Mouse (Mus musculus): ENCODE measurements at regions not wholly inside any gene's neighbourhood (a gene's known extent, or its start where the extent isn't known, plus 50 kb on each side); places are given as distances from the start of the nearest gene placed in this dataset.

- 32% methylated on average over 1 of the region's 1 CpGs for WGBS
- no peaks in the 10 kb centered on the region for H3K36me3 ChIP-seq (ENCODE audit: control insufficient read depth, insufficient read depth, low read length)
- no peak overlapping the region for H3K27ac ChIP-seq (ENCODE audit: insufficient read depth, low read depth, low read length)
- no peaks in the 10 kb centered on the region for H3K27me3 ChIP-seq (ENCODE audit: control insufficient read depth, insufficient read depth, low read length)
- TF ChIP-seq CTCF (IDR thresholded peaks at IDR 0.05; ENCODE audit: extremely low read depth, insufficient read length, insufficient replicate concordance, low read depth, low read length) = no peak
- no peak for TF ChIP-seq POLR2A (IDR thresholded peaks at IDR 0.05; ENCODE audit: low read depth, low read length)
- no peaks in the 10 kb centered on the region for H3K4me1 ChIP-seq (ENCODE audit: control insufficient read depth, insufficient read depth, insufficient read length, low read length)
- no peak overlapping the region for H3K4me3 ChIP-seq (ENCODE audit: low read depth, low read length)
Observed at GRCm38 (mm10) chr16:5792216-5792615, 92.9 kb upstream of the Rbfox1 start.

GRCm38 (mm10) chr16:5790161-5790560, 95.0 kb upstream of the Rbfox1 start:
- TF ChIP-seq CTCF (IDR thresholded peaks at IDR 0.05; ENCODE audit: extremely low read depth, insufficient read length, insufficient replicate concordance, low read depth, low read length) = no peak
- TF ChIP-seq POLR2A (IDR thresholded peaks at IDR 0.05; ENCODE audit: low read depth, low read length) = no peak
- H3K36me3 ChIP-seq (ENCODE audit: control insufficient read depth, insufficient read depth, low read length) = no peaks in the 10 kb centered on the region
- 86% methylated on average over 3 of the region's 3 CpGs for WGBS
- no peaks in the 10 kb centered on the region for H3K4me1 ChIP-seq (ENCODE audit: control insufficient read depth, insufficient read depth, insufficient read length, low read length)
- no peaks in the 10 kb centered on the region for H3K27me3 ChIP-seq (ENCODE audit: control insufficient read depth, insufficient read depth, low read length)
- H3K4me3 ChIP-seq (ENCODE audit: low read depth, low read length) = no peak overlapping the region
- no peak overlapping the region for H3K27ac ChIP-seq (ENCODE audit: insufficient read depth, low read depth, low read length)

- Histone ChIP-seq H3K27me3 (ENCODE audit: control insufficient read depth, insufficient read depth, low read length) (no peaks in the 10 kb centered on the region), H3K36me3 (ENCODE audit: control insufficient read depth, insufficient read depth, low read length) (no peaks in the 10 kb centered on the region), H3K4me1 (ENCODE audit: control insufficient read depth, insufficient read depth, insufficient read length, low read length) (no peaks in the 10 kb centered on the region), H3K27ac (ENCODE audit: insufficient read depth, low read depth, low read length) (no peak overlapping the region), H3K4me3 (ENCODE audit: low read depth, low read length) (no peak overlapping the region)
- TF ChIP-seq CTCF (IDR thresholded peaks at IDR 0.05; ENCODE audit: extremely low read depth, insufficient read length, insufficient replicate concordance, low read depth, low read length) (no peak), POLR2A (IDR thresholded peaks at IDR 0.05; ENCODE audit: low read depth, low read length) (no peak)
Observed at GRCm38 (mm10) chr16:5787206-5787605, 97.9 kb upstream of the Rbfox1 start.

- H3K36me3 ChIP-seq (ENCODE audit: control insufficient read depth, insufficient read depth, low read length) = no peaks in the 10 kb centered on the region
- 79% methylated on average over 19 of the region's 19 CpGs for WGBS
- no peaks in the 10 kb centered on the region for H3K27me3 ChIP-seq (ENCODE audit: control insufficient read depth, insufficient read depth, low read length)
- TF ChIP-seq POLR2A (IDR thresholded peaks at IDR 0.05; ENCODE audit: low read depth, low read length) = no peak
- TF ChIP-seq CTCF (IDR thresholded peaks at IDR 0.05; ENCODE audit: extremely low read depth, insufficient read length, insufficient replicate concordance, low read depth, low read length) = no peak
- no peaks in the 10 kb centered on the region for H3K4me1 ChIP-seq (ENCODE audit: control insufficient read depth, insufficient read depth, insufficient read length, low read length)
- H3K27ac ChIP-seq (ENCODE audit: insufficient read depth, low read depth, low read length) = no peak overlapping the region
- no peak overlapping the region for H3K4me3 ChIP-seq (ENCODE audit: low read depth, low read length)
Observed at GRCm38 (mm10) chr16:5766771-5767421, 118.3 kb upstream of the Rbfox1 start.

GRCm38 (mm10) chr16:5765143-5765542, 120.0 kb upstream of the Rbfox1 start:
- H3K36me3 ChIP-seq (ENCODE audit: control insufficient read depth, insufficient read depth, low read length) = no peaks in the 10 kb centered on the region
- TF ChIP-seq POLR2A (IDR thresholded peaks at IDR 0.05; ENCODE audit: low read depth, low read length) = no peak
- no peak for TF ChIP-seq CTCF (IDR thresholded peaks at IDR 0.05; ENCODE audit: extremely low read depth, insufficient read length, insufficient replicate concordance, low read depth, low read length)
- H3K27me3 ChIP-seq (ENCODE audit: control insufficient read depth, insufficient read depth, low read length) = no peaks in the 10 kb centered on the region
- H3K4me3 ChIP-seq (ENCODE audit: low read depth, low read length) = no peak overlapping the region
- 28% methylated on average over 4 of the region's 4 CpGs for WGBS
- H3K4me1 ChIP-seq (ENCODE audit: control insufficient read depth, insufficient read depth, insufficient read length, low read length) = no peaks in the 10 kb centered on the region
- no peak overlapping the region for H3K27ac ChIP-seq (ENCODE audit: insufficient read depth, low read depth, low read length)

- WGBS = 89% methylated on average over 4 of the region's 4 CpGs
- H3K4me1 ChIP-seq (ENCODE audit: control insufficient read depth, insufficient read depth, insufficient read length, low read length) = no peaks in the 10 kb centered on the region
- TF ChIP-seq CTCF (IDR thresholded peaks at IDR 0.05; ENCODE audit: extremely low read depth, insufficient read length, insufficient replicate concordance, low read depth, low read length) (no peak), POLR2A (IDR thresholded peaks at IDR 0.05; ENCODE audit: low read depth, low read length) (no peak)
- no peaks in the 10 kb centered on the region for H3K27me3 ChIP-seq (ENCODE audit: control insufficient read depth, insufficient read depth, low read length)
- no peaks in the 10 kb centered on the region for H3K36me3 ChIP-seq (ENCODE audit: control insufficient read depth, insufficient read depth, low read length)
- H3K27ac ChIP-seq (ENCODE audit: insufficient read depth, low read depth, low read length) = no peak overlapping the region
- H3K4me3 ChIP-seq (ENCODE audit: low read depth, low read length) = no peak overlapping the region
Observed at GRCm38 (mm10) chr16:5760821-5761220, 124.3 kb upstream of the Rbfox1 start.

GRCm38 (mm10) chr16:5759021-5759420, 126.1 kb upstream of the Rbfox1 start:
- Histone ChIP-seq H3K27me3 (ENCODE audit: control insufficient read depth, insufficient read depth, low read length) (no peaks in the 10 kb centered on the region), H3K4me1 (ENCODE audit: control insufficient read depth, insufficient read depth, insufficient read length, low read length) (no peaks in the 10 kb centered on the region), H3K4me3 (ENCODE audit: low read depth, low read length) (no peak overlapping the region), H3K27ac (ENCODE audit: insufficient read depth, low read depth, low read length) (no peak overlapping the region), H3K36me3 (ENCODE audit: control insufficient read depth, insufficient read depth, low read length) (no peaks in the 10 kb centered on the region)
- TF ChIP-seq POLR2A (IDR thresholded peaks at IDR 0.05; ENCODE audit: low read depth, low read length) = no peak
- TF ChIP-seq CTCF (IDR thresholded peaks at IDR 0.05; ENCODE audit: extremely low read depth, insufficient read length, insufficient replicate concordance, low read depth, low read length) = no peak
- WGBS = 94% methylated on average over 2 of the region's 2 CpGs
